Mouse (Mus musculus) forelimb bud, embryonic 11.5 days (tissue): ENCODE measurements around the gene Pde11a.

Source experiments
- DNase-seq: peaks from one replicate; pipeline ENCODE4 v3.0.0-alpha.2; 2012; ENCODE audit warnings: low read depth, low spot score

The Pde11a gene

DNA sequence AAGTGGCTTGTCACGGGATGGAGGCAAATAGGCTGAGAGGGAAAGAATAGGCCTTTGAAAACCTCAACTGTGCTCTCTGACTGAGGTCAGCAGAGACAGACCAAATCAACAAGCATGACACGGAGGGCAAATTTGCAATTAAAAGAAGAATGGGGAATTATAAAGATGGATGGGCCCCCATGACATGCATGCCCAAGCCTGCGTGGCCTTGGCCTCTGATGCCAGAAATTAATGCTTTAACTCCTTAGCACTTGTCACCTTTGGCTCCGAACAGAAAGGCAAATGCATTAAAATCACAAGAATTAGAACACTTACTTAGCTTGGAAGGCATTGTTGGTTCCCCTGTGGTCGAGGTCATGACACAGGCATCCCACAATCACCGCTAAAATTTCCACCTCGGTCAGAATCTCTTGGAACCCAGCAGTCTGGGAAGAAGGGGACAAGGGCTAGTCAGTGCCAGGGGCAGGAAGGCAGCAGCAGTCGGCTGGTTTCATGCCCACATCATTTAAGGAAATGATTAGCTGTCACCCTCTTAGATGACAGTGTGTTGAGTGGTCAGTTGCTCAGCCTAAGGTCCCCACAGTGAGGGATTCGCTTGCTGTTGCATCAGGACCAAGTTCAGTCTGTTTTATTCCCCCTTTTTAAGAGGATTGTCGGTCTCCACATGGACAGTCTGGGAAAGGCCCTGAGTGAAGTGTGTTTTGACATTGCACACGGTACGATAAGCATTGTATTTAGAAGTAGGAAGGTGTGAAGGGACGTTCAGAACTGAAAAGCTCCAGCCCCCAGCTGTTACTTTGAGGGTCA, 279.7 kb downstream of the Pde11a start:
- no peak for DNase-seq

DNA sequence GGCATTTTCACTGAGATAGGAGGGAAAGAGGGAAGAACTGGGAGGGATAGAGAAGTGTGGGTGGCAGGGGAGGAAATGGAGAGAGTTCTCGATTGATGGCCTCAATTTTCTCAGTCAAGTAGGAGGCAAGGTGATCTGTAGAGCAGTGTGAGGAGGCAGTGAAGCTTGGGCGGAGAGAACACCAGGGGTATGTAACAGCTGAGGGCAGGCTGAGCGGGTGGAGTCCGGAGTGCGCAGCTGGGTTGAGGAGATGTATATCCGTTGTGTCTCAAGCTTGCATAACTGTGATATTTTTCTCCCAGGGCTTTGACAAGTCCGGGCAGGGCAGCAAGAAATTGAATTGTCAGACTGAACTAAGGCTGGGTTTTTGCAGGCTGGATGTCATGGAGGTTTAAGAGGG, 281.0 kb downstream of the Pde11a start:
- DNase-seq = no peak

DNA sequence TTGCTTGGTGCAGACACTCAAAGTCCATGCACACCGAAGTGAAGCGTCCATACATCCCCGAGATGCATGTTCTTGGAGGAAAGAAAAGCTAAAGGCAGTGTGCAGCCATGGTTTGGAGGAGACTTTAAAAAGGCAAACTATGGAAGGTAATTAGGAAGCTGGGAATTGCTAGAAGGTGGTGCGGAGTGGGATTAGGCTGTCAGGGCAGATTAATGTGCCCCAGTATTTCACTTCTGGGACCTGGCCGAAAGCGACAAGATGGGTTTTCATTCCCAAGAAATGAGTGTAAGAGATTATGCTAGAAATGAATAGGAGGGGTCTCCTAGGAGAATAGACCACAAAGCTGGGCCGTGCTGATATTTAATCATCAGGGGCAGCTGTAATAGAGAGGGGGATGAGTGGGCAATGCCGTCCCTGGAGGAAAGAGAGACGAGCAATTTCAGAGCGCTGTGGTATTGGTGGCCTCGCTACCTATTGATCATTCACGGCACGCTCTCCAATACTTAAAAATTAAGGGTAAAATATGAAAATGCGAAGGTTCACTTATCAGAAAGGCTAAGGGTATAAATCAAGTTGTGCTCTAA, 284.7 kb downstream of the Pde11a start:
- no peak for DNase-seq

DNA sequence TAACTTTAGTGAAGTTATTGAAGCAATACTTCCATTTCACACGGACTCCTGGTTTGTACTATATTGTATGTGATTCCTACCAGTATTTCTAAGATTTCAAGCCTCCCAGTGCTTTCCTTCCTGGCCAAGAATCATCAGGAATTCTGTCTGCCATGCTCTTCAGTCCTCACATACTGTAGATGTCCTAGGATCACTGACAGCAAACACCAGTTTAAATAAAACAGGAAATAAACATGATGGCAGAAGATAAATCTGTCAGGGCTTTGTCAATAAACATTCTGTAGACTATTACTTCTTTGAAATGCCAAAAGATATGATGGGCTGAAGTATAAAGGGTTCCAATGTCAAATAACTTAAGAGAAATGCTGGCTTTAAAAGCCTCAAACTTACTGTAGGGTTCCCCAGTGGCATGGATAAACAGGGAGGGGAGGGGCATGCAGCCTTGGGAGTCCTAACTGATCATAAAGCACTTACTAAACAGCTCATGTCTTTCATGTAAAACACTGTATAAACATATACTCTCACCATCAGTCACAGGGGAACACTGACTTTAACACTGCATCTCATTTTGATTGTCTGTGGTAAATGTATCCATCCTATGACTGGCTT, 285.6 kb downstream of the Pde11a start:
- no peak for DNase-seq

DNA sequence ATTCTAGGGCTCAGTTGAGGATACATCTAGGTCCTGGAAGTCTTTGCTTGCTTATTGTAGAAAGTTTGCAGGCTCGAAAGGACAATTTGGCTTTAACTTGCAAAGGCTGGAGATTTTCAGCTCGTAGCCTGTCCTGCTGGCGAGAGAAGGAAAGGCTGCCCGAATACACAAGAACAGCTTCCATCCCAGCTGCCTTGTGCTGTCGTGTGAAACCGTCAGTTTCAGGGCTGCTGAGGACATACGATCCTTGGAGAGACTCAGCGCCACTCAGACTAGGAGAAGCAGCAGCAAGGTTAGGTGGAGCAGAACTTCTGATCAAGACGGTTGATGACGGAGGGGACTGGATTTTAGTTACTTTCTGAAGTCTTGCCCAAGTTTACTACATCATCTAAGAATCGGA, 287.2 kb downstream of the Pde11a start:
- DNase-seq = no peak

DNA sequence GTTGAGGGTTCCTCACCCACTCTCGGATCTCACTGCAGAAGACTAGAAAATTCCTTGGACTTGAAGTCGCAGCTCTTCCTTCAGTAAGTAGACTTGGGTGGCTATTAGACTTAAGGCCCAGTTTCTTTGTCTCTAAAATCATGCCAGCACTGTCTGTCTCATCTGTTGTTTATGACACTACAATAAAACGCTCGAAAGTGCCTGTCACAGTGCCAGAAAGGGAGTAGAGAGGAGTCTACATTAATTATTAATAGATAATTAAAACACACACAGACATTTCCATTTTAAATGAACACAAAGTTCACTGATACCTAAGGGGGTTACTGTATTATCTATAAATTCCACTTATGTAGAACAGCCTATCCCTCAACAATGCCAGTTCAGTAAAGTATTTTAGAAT, 287.7 kb downstream of the Pde11a start:
- no peak for DNase-seq

DNA sequence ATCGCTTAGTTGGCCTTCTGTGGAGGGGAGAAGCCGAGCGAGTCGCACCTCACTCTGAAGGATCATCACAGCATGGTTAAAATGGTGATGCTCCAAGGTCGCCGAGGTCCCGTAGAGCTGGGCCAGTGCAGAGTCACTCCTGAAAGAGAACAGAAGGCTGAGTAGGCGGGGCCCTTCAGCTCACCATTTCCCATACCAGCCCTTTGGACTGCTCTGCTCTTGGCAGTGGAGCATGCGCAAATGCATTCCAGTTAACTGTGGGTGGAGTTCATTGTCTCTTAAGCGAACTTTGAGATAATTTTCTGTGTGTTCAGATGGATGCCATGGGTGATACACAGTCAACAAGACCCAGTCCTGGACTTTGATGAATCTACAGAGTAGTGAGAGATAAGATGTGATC, 288.5 kb downstream of the Pde11a start:
- no peak for DNase-seq

DNA sequence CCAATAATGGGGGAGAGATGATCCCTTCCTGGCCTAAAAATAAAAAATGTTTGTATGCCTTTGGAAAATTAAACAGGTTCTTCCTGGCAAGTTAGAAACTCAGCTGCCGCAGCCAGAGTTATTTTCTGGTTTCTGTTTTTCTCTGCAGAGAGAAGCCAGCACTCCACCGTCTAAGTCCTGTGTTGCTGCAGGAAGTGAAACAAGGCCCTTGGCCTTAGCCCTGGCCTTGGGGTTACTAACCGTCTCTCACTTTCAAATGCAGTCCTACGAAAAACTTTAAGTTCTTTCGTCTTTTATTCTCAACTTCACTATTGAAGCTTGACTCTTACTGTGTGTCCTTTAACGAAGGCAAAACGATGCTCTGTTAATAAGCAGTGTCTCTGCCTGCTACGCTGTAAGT, 289.0 kb downstream of the Pde11a start:
- no peak for DNase-seq

DNA sequence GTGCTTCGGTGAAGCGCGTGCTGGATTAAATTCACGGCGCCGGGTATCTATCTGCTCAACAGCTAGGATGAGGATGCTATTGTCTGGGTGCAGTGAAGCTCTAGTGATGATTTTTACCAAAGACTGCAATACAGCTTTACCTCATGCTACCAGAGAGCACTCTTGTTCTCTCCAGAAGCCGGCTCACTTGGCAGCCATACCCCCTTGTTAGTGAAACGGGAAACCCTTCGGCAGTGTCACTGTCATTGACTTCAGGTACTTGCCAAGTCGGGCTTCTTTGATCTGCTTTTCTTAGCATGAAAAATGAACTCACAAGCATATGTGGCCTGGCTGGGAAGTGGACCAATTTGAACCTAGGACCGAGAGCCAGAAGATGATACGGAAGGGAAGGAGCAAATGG, 290.8 kb downstream of the Pde11a start:
- no peak for DNase-seq

DNA sequence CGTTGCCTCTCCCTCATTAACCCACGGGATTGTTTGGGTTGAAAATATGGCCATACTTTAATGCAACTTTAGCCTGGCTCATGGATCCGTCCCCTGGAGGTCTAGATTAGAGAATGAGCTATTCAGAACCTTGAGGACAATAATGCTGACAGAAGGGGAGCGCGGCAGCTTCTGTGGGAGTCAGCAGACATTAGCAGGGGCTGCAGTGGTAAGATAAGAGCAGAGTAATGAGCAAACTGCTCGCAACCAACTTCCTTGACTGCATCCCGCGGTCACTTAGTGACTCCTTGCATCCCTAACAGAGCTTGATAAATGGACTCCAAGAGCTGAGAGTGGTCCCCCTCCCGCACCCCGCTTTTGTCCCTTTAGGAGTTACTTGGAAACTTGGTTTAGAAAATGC, 296.4 kb downstream of the Pde11a start:
- no peak for DNase-seq

DNA sequence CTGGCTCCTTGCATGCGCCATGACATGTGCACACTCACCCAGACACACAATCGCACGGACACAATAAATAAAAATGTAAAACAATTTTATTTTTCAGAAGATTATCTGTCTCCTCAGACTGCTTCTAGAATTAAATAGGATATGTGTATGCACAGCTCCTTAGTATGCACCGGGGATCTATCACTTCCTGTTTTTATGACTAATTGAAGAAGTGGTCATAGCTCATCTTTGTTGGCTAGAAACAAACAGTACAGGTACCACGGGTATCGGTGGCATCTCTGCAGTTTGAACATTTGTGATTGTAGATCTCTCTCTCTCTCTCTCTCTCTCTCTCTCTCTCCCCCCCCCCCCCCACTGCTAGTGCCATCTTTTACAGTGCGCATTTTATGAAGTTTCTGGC, 298.5 kb downstream of the Pde11a start:
- DNase-seq = no peak

DNA sequence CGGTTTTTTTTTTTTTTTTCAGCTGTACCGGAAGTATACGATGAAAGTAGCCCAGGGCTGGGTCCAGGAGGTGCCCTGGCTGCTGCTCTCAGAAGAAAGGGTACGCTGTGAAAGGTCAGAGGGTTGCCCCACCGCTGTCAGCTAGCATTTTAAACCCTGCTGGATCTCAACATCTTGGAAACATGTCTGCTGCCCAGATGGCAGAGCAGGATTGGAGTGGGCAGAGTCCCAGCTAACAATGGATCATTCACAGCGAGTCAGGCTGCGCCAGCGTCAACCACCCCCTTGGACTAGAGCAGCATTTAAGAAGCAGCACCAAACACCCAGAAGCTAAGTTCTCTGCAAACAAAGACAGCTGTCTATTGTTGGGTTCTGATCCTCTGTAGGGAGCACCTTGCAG, 308.5 kb downstream of the Pde11a start:
- DNase-seq = peak; percentile 70

DNA sequence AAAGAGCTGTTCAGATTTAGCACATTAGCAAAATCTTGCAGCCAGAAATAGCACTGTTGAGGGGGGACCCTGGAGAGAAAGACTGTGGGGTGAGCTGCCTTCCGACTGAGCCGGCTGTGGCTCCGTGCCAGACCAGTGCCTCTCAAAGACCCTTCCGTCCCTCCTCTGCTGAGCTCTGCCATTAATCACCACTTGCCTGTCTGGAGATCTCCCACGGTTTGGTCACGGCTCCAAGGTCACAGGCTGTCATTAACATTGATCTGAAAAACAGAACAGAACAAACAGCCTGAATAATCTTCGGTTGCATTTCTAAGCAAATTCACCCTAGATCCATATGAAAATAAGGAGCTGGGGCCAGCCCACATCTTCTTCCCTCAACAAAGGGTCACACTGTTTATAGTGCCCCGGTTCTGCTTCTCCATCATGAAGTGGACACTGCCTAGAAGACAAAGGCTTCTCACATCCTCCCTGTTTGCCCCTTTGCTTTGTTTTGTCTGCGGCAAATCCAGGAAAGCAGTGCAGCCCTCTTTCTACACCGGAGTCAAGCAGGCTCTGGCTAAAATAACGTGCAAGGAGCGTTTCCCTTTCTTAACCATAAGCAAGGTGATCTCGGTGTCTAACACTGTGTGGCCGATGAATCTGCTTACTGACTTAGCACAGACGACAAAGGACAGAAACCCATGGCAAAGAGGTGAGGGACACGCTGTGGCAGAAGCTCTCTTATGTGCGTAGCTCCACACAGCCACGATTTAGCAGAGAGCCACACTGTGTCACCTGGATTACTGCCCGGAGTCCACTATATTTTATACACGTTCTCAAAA, 309.3 kb downstream of the Pde11a start:
- peak; percentile 35 for DNase-seq

DNA sequence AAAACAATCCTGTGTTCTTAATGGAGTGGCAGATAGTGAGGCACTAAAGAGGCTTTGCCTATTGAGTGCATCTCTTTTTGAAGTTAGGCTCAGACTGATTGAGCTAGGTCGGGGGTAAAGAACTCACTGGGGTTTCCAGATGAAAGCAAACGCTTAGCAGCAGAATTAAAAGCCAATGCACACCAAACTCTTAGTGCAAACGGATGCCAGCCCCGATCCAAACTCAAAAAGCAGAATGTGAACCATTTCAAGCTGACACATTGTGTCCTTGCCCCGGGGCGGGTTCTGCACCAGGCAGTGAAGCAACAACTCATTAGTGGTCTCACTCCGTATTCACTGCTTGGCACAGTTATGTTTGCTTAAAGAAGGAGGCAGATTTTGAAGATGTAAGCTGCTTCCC, 321.7 kb downstream of the Pde11a start:
- peak; percentile 37 for DNase-seq

DNA sequence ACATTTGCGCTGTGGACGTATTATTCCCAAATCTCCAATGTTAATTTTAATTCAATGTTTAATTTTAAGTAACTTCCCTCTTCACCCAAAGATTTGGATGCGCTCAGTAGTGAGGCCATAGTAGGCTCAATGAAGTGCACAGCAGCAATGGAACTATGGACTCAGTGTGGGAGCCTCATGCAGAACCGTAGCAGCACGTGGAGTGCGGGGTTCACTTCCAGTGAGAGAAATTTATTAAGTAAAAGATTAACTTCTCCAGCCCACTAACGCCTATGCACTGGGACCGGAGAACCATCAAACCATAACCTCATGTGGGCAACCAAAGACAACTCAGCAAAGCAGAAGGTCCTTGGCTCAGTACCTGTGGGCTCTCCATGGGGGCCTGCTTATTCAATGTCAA, 322.4 kb downstream of the Pde11a start:
- DNase-seq = no peak

DNA sequence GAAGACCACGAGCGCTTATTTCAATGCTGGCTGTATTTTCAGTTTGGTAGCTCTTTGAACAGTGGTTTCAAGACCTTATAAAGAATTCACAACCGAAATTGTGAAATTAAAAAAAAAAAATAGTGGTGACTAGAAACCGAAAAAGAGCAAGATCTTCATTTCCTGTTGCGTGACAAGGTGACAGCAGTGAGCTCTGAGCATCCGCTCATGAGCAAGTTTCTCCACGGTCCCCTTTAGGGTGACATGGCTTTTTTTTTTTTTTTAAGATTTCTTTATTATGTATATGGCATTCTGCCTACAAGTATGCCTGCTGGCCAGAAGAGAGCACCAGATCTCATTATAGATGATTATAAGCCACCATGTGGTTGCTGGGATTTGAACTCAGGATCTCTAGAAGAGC, 323.1 kb downstream of the Pde11a start:
- DNase-seq = no peak

DNA sequence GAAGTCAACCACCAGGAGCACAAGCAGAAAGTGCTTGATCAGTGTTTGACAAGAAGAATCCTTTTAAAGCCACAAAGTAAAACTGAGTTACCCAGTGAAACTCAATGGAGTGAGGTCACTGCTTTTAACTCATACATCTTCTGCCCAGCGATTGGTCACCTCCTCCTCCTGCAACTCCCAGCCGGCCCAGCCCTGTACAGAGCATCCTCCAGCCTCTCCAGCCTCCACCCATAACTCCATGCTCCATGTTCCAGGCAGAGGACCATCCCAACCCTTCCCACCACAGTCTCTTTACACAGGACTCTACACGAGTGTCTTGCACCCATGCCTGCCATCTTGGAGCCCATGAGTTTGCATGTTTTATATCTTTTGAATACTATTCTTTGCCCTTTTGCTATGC, 323.9 kb downstream of the Pde11a start:
- DNase-seq = no peak

DNA sequence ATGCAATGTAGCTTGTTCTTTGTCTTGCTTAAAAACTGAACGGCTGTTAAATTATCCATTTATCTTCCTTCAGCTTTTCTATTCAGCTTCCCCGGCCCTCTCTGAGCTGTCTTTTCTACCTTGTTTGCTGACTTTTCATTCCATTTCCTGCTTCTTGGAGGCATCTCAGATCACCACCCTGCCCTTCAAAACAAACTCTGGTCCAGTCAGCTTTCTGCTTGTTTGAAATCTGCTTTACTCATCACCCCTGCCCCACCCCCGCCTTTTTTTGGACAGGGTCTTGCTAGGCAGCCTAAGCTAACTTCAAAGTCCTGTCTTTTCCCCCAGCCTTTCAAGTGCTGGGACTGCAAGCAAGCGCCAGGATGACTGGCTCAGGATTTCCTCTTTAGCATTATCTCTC, 332.4 kb downstream of the Pde11a start:
- DNase-seq = no peak

DNA sequence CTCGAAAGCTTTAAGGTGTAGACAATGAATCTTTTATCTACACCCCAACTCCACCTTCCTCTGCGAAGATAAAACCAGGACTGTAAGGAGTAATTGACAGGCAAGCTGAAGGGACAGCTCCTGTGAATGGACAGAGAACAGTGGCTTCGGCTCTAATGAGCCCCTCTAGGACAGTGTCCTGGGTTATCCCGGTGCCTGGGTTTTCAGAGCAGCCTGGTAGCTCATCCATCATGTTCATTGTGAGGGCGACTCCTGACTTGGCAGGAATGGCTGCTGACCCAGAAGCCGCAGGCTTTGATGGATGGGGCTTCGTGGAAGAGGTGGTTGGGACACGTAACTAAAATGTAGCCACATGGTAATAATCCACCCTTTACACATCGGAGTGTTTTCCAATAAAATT, 335.7 kb downstream of the Pde11a start:
- no peak for DNase-seq

DNA sequence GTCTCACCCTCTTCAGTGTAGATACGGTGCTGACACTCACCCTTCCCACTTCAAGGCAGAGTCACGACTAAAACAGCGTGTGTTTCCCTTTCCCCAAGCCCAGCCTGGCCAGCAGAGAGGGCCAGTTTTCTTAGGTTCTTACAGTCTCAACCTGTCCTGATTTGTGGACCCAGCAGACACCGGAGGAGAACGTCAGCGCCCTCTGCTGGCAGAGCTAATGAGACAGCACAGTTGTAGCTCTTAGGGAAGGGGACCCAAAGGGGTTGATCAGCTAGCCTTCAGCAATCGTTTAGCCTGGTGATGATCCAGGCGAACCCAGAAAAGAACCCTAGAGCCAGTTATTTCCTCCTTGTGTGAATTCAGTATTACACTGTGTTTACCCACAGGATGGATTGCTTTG, 337.2 kb downstream of the Pde11a start:
- DNase-seq = no peak

DNA sequence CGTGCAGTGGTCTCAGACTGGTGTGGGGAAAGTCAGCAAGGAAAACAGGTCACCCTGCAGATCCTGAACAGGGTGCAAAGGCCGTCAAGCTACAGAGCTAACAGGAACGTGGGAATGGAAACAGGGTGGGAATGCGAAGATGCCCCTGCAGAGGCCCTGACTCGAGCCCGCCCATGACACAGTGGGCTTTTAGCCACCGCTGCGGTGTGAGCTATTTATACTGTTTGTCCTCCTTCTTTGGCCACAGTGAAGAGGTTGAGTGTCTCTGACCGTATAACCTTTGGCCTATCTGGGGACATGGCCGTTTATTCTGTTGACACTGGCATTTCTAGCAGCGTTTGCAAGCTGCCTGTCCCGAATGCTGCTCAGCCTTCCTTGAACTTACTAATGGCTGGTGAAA, 338.9 kb downstream of the Pde11a start:
- DNase-seq = no peak

DNA sequence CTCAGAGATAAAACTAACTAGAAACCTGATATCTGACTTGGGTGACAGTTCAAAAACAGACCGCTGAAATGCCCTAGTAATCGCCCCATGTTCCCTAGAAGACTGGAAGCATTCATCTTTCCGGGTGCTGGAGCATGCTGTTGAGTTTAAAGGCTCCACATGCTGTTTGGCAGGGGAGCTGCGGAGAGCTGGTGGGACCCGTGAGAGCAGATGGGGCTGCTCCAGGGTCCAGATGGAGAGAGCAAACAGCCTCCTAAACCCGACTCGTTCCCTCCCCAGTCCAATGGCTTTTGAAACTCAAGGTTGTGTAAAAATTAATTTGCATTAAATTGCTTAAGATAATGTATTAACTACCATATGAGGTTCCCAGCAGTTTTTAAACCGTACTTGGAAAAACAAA, 339.9 kb downstream of the Pde11a start:
- DNase-seq = no peak
